Mouse (Mus musculus) layer of hippocampus, postnatal 14 days (tissue): ENCODE results near the gene Chd9. TPM values are rescaled to one million over a fixed set of nuclear protein-coding genes. Genes with fewer than 3 reads are reported as not detected.
A peak's percentile ranks its signal among the peaks of the same experiment; 100 is the strongest.

ENCODE experiments used
- DNase-seq, 2 experiments: peaks; one replicate each; pipeline ENCODE4 v3.0.0; 2021 to 2022; ENCODE audit warnings: low spot score in 2 of 2, mixed read lengths in 1 of 2
- total RNA-seq, 2 experiments: library from RNA; stranded (reverse); gene quantifications; 2 replicates each; pipeline ENCODE4 v1.2.3; 2021

The Chd9 gene
- total RNA-seq, 2 experiments from 2014 or later, result 233 to 237 TPM

- no peak for DNase-seq
These were observed 135.9 kb downstream of the Chd9 start for GRCm38 (mm10) chr8:90964044-90964443.

- no peak for DNase-seq
These were observed 137.5 kb downstream of the Chd9 start for GRCm38 (mm10) chr8:90965467-90966170.

DNA sequence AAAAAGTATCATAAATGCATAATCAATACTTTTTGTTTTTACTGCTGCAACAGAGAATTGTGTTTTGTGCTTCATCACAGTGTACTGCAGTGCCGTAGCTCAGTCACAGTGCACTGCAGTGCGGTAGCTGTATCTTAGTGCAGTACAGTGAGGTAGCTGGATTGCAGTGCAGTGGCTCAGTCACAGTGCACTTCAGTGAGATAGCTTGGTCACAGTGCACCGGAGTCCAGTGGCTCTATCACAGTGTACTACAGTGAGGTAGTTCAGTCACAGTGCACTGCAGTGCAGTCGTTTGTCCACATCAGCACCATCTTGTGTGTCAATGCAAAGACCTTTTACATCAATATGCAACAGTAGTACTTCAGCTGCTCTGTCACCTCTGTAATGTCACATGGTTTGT, 140.2 kb downstream of the Chd9 start:
- no peak for DNase-seq

GRCm38 (mm10) chr8:90976960-90977371, 148.8 kb downstream of the Chd9 start:
- no peak for DNase-seq

- DNase-seq, result no peak
These were observed 150.6 kb downstream of the Chd9 start for GRCm38 (mm10) chr8:90978720-90979119.

DNA sequence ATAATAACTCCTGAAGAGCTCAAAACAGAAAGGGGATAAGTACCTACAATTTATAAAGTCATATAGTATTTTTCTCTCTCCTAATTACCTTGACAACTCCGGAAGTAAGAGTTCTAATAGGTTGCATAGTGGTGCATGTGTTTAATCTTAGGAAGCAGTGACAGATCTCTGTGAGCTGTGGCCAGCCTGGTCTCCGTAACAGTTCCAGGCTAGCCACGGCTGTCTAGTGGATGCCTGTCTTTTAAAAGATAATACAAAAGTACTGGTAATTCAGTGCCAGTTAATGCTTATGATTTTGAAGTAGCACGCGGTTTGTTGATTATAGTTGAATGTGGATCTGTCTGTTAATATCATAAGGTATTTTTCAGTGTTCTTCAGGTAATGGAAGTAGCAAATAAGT, 151.1 kb downstream of the Chd9 start:
- no peak for DNase-seq

- no peak for DNase-seq
These were observed 153.9 kb downstream of the Chd9 start for GRCm38 (mm10) chr8:90982087-90982486.

GRCm38 (mm10) chr8:91019726-91020125, 191.6 kb downstream of the Chd9 start:
- DNase-seq, result peak; percentile 59 to 73

DNA sequence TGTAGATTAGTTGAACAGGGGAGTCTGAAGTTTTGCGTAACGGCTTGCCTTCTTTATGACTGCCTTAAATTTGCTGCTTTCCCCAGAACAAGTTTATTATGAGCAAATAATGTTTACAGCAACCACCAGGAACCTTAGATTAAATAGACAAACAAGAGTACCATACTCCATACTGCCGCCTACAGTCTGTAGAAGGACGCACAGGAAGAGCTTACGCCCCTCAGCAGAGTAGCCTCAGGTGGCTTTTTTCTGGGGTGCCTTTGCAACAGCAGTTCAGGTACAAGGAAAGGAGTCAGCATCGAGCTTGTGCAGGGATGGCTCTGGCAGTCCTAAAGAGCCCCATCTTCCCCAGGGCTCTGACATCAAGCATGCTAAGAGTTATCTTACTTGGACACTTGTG, 206.3 kb downstream of the Chd9 start:
- DNase-seq, result no peak

GRCm38 (mm10) chr8:91036905-91037304, 208.8 kb downstream of the Chd9 start:
- no peak for DNase-seq

DNA sequence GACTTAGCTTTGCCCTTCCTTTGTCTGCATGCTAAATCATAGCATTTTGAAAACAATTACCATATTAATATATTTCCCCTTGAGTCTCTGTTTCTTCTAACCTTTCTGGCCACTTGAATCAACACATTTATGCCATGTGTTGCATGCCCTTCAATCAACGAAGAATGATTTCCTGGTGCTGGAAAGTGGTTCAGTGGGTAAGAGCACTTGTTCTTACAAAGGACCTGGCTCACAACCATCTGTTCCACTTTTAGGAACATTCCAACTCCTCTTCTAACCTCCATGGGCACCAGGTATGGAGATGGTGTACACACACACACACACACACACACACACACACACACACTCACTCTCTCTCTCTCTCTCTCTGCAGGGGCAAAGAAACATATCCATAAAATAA, 210.5 kb downstream of the Chd9 start:
- no peak for DNase-seq

- no peak for DNase-seq
These were observed 218.2 kb downstream of the Chd9 start for GRCm38 (mm10) chr8:91046370-91046769.

- DNase-seq, result peak; percentile 63 to 73
These were observed 222.9 kb downstream of the Chd9 start for GRCm38 (mm10) chr8:91051037-91051436.

- DNase-seq, result no peak
These were observed 226.3 kb downstream of the Chd9 start for GRCm38 (mm10) chr8:91054418-91054817.

- no peak for DNase-seq
These were observed 228.7 kb downstream of the Chd9 start for GRCm38 (mm10) chr8:91056848-91057247.

DNA sequence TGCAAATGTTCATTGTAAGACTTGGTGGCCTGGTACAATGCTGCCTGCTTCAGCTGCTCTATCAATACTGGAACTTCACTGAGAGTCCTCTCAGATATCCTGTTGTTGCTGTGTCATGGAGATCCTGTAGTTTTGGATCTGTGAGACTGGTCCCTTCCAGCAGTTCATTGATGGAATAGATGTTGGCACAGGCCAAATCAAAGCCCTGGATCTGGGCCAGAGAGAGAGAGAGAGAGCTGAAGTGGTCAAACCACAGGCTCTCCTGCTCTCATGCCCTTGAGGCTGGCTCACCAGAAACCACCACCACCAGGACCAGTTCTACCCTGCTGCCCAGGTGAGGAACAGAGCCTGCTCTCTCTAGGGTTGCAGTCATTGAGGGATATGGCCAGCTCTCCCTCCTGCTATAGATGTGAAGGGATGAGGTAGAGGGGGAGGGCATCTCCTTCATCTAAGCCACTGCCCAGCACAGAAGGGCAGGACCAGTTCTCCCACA, 231.0 kb downstream of the Chd9 start:
- DNase-seq, result no peak

DNA sequence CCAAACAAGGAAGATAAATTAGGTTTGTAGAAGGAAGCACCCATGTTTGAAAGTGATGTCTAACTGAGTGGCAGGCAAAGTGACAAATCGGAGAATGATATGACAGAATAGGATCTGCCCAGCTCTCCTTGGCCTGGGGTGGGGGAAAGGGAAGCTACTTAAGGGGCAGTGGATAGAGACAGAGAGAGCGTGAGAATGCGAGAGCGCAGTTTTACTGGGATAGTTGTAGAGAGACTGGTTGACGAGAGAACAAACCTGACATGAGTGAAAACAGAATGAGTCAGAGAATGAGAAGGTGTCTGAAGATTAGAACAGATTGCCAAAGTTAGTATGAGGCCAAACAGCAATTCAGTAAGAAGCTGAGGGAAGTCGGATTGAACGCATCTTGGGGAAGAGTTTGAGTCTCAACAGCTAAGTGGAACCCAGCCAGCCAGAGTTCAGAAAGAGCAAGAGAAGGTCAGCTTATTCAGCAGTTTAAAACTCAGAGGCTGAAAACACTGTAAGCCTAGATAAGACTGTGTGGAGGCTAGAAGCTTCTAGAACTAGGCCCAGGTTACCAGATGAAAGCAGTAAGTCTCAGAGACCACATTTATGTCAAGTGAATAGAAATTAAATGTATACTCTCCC, 231.8 kb downstream of the Chd9 start:
- DNase-seq, result no peak

DNA sequence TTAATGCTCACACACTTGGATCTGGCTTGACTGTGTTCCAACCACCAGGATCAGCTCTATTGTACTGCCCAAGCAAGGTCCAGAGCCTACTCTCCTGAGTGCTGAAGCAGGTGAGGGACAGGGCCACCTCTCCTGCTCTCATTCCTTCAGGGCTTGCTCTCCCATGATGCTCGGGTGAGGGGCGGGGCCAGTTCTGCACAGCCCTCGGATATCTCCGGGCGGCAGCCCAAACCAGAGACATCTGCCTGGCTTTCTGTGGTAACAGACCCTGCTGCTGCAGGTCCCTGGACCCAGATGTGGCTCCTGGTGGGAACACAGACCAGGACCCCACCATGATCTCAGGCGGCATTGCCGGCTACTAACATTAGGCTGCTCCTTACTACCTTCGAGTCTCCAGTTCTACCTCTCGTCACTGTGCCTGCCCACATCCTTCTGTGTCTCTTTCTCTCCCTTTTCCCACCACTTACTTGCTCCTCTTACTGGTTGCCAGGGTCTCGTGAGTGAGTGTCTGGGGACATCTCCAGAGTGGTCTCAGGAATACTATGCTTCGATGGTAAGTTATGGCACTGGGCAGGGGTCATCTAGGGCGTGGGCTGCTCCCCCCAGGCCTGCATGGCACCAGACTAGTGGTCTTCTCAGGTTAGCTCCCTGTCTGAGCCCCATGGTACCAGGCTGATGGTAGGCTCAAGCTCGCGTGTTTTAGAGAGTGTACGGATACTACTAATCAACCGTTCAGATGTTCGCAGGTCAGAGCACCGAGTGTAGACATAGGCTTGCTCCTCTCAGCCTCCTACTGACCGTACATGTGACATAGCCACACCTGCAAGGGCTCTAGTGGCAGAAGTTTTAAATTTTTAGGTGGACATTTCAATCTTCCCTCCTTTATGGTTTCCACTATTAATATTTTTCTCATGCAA, 232.7 kb downstream of the Chd9 start:
- DNase-seq, result no peak

- DNase-seq, result no peak
These were observed 237.0 kb downstream of the Chd9 start for GRCm38 (mm10) chr8:91065179-91065578.

- no peak for DNase-seq
These were observed 241.3 kb downstream of the Chd9 start for GRCm38 (mm10) chr8:91069407-91069806.

DNA sequence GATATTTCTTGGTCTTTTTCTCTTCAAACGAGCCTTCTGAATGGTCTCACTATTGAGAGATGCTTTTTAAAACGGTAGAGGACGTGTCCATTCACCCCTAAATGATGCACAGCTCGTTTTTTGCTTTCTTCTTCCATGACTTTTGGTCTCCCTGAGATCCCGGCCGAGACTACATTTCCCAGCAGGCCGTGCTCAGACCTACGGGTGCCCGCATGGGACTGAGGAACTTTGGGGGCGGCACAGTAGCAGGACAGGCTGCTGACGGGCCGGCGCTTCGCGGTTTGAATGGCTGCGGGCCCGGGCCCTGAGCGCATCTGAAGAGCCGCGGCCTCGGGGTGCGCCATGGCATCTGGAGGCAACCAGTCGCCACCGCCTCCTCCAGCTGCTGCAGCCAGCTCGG, 241.7 kb downstream of the Chd9 start, which contains the start of gene Rbl2:
TSS of gene Rbl2 (plus strand) at position 224 of the 400 bp plus-strand sequence.
- DNase-seq, result peak; percentile 93 to 97
